Mouse (Mus musculus): ENCODE measurements around the gene Gsk3a. TPM values are rescaled to one million over a fixed set of nuclear protein-coding genes. Genes with fewer than 3 reads are reported as not detected.
A peak's percentile ranks its signal among the peaks of the same experiment; 100 is the strongest.

Gsk3a gene
- total RNA-seq (2021) = 10 to 100 TPM; 74.1 to 77.4 TPM
- long read RNA-seq, experiment 1, transcript Gsk3a-201 (11 exons, 2,260 nt) = major isoform, 76 of 95 reads
- long read RNA-seq, experiment 1, partial matches to known transcripts = 7 of 95 reads
- long read RNA-seq, experiment 1, other reads (novel, unspliced or antisense) = 12 of 95 reads
- long read RNA-seq, experiment 2, transcript Gsk3a-201 (11 exons, 2,260 nt) = major isoform, 95 of 118 reads
- long read RNA-seq, experiment 2, partial matches to known transcripts = 6 of 118 reads
- long read RNA-seq, experiment 2, other reads (novel, unspliced or antisense) = 17 of 118 reads

- no peak for TF ChIP-seq CTCF (IDR thresholded peaks at IDR 0.05)
- intact Hi-C loops (cut with DNase I) = loop anchor here (2.0 to 5.0 kb wide), 2 partner anchors 17 to 150 kb away; partner anchors contain the start of genes Dedd2 and Zfp526
- Histone ChIP-seq H3K27ac (peak within 1 kb of the TSS; percentile 93), H3K4me3 (peak within 1 kb of the TSS; percentile 91)
- peak; percentile 99 for DNase-seq
Observed at GRCm38 (mm10) chr7:25237249-25238014, at the start of gene Gsk3a. TSS of gene Gsk3a (minus strand) at chr7:25237851.

GRCm38 (mm10) chr7:25286989-25287388 is 49.3 kb upstream of the Gsk3a start:
- TF ChIP-seq CTCF (IDR thresholded peaks at IDR 0.05) = peak; percentile 11; the same call in 1 of the 2 replicates
- Histone ChIP-seq H3K4me3 (no peak overlapping the region), H3K27ac (no peak overlapping the region)
- peak; percentile 18 for DNase-seq
- intact Hi-C loops (cut with DNase I) = no loop called here

DNA sequence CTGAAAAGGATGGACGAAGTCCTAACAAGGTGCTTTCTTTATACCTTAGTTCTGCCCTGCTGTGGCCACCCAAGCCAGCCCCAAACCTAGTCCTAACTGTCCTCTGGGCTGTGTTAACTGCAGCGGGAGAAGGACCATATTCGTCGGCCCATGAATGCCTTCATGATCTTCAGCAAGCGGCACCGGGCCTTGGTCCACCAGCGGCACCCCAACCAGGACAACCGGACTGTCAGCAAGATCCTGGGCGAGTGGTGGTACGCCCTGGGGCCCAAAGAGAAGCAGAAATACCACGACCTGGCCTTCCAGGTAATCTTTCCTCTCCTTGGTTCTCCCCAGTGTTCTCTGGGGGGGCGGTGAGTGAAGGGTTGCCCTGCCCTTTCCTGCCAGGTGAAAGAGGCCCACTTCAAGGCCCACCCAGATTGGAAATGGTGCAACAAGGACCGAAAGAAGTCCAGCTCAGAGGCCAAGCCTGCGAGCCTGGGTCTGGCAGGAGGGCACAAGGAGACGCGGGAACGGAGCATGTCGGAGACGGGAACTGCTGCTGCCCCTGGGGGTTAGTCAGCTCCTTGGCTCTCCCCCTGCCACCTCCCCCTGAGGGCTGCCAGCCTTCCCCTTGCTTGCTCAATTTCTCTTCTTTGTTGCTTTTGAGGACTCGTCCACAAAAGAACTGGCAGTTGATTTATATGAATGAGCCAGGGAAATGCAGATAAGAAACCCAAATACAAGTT is 48.0 kb upstream of the Gsk3a start:
- DNase-seq = peak; percentile 18
- no peak overlapping the region for H3K27ac ChIP-seq
- H3K4me3 ChIP-seq = no peak overlapping the region
- intact Hi-C loops (cut with DNase I) = loop anchor here (2.0 kb wide), 1 partner anchor 27 kb away; no protein-coding TSS in a partner anchor
- TF ChIP-seq CTCF (IDR thresholded peaks at IDR 0.05) = no peak

DNA sequence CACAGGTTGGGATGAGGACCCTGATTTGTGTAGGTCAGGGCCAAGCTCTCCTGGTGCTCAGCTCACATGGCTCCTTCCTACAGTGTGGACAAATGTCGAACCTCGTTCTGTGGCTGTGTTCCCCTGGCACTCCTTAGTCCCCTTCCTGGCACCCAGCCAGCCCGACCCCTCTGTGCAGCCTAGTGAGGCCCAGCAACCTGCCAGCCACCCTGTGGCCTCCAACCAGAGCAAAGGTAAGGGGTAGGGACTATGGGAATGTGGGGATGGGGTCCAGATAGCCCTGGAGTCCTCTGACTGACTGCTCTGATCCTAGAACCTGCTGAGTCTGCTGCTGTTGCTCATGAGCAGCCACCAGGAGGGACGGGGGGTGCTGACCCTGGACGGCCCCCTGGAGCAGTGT is 47.1 kb upstream of the Gsk3a start:
- peak; percentile 26 for DNase-seq
- peak overlapping the region; percentile 97 for H3K27ac ChIP-seq
- no peak for TF ChIP-seq CTCF (IDR thresholded peaks at IDR 0.05)
- intact Hi-C loops (cut with DNase I) = loop anchor here (2.0 to 5.0 kb wide), 3 partner anchors 28 to 103 kb away; no protein-coding TSS in a partner anchor
- no peak overlapping the region for H3K4me3 ChIP-seq

DNA sequence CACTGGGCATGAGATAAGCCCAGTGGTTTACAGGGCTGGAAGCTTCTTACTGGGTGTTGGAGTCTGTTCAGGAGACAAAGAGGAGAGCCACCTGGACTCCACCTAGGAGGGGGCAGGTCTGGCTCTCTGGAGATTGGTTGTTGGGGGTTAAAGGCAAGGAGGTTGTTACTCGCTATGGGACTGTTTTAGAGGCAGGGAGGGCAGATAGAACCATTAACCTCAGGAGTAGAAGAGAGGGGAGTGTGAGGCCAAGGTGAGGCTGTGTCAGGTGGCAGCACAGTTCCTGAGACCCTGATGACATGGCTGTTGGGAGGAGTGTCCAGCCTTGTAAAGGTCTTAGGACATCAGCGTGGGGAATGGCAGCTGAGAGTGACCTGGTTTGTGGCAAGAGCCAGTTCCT is 46.5 kb upstream of the Gsk3a start:
- intact Hi-C loops (cut with DNase I) = loop anchor here (2.0 to 5.0 kb wide), 3 partner anchors 29 to 103 kb away; no protein-coding TSS in a partner anchor
- peak overlapping the region; percentile 97 for H3K27ac ChIP-seq
- peak overlapping the region; percentile 93 for H3K4me3 ChIP-seq
- TF ChIP-seq CTCF (IDR thresholded peaks at IDR 0.05) = no peak
- peak; percentile 18 for DNase-seq

DNA sequence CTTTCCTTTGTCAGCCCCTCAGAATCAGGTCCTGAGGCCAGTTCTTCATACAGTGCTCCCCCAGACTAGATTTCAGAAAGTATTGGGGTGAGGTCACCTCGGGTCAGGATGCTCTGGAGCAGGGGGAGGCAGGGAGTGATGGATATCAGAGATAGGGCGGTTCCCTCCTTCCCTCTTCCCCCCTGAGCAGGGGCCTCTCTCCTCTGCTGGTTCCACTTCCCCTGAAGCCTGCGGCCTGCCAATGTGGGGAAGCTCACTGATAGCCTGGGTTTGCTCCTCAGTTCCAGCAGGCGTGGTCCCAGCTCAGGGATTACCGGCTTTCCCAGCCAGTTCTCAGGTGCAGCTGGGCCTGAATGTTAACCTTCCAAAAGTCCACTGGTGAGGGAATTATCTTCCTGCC is 46.0 kb upstream of the Gsk3a start:
- peak overlapping the region; percentile 93 for H3K4me3 ChIP-seq
- peak; percentile 40 for DNase-seq
- no peak for TF ChIP-seq CTCF (IDR thresholded peaks at IDR 0.05)
- H3K27ac ChIP-seq = peak overlapping the region; percentile 97
- intact Hi-C loops (cut with DNase I) = loop anchor here (2.0 to 5.0 kb wide), 3 partner anchors 29 to 104 kb away; no protein-coding TSS in a partner anchor

DNA sequence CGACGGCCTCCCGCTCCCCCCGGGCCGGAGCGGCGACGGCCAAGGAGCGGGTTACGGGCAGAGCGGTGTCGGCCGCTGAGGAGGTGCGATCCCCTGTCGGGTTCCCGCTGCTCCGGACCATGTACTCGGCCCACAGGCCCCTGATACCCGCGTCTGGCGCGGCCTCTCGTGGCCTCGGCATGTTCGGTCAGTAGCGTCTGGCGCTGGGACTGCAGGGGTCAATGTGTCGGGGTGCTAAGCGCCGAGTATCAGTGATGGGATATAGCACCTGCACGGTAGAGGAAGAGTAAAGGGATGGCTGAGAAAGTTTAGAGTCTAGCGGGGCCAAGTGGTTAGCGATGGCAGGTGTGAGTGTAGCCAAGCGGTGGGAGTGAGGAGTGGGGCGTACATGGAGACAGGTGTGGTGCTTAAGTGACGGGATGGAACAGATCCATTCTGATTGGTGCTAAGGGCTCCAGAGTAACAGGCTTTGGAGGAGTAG is 45.1 kb upstream of the Gsk3a start:
- Histone ChIP-seq H3K4me3 (peak overlapping the region; percentile 93), H3K27ac (peak overlapping the region; percentile 97)
- DNase-seq = no peak
- intact Hi-C loops (cut with DNase I) = loop anchor here (5.0 kb wide), 2 partner anchors 50 to 105 kb away; no protein-coding TSS in a partner anchor
- no peak for TF ChIP-seq CTCF (IDR thresholded peaks at IDR 0.05)

- peak overlapping the region; percentile 93 for H3K4me3 ChIP-seq
- no peak for TF ChIP-seq CTCF (IDR thresholded peaks at IDR 0.05)
- H3K27ac ChIP-seq = peak overlapping the region; percentile 97
- DNase-seq = peak; percentile 99
- intact Hi-C loops (cut with DNase I) = loop anchor here (5.0 kb wide), 2 partner anchors 50 to 105 kb away; no protein-coding TSS in a partner anchor
Observed at GRCm38 (mm10) chr7:25281734-25282601, 44.3 kb upstream of the Gsk3a start.

- DNase-seq = no peak
- H3K27ac ChIP-seq = peak overlapping the region; percentile 97
- no peak for TF ChIP-seq CTCF (IDR thresholded peaks at IDR 0.05)
- intact Hi-C loops (cut with DNase I) = loop anchor here (5.0 kb wide), 2 partner anchors 51 to 106 kb away; no protein-coding TSS in a partner anchor
- H3K4me3 ChIP-seq = peak overlapping the region; percentile 93
Observed at GRCm38 (mm10) chr7:25281166-25281733, 43.6 kb upstream of the Gsk3a start.

DNA sequence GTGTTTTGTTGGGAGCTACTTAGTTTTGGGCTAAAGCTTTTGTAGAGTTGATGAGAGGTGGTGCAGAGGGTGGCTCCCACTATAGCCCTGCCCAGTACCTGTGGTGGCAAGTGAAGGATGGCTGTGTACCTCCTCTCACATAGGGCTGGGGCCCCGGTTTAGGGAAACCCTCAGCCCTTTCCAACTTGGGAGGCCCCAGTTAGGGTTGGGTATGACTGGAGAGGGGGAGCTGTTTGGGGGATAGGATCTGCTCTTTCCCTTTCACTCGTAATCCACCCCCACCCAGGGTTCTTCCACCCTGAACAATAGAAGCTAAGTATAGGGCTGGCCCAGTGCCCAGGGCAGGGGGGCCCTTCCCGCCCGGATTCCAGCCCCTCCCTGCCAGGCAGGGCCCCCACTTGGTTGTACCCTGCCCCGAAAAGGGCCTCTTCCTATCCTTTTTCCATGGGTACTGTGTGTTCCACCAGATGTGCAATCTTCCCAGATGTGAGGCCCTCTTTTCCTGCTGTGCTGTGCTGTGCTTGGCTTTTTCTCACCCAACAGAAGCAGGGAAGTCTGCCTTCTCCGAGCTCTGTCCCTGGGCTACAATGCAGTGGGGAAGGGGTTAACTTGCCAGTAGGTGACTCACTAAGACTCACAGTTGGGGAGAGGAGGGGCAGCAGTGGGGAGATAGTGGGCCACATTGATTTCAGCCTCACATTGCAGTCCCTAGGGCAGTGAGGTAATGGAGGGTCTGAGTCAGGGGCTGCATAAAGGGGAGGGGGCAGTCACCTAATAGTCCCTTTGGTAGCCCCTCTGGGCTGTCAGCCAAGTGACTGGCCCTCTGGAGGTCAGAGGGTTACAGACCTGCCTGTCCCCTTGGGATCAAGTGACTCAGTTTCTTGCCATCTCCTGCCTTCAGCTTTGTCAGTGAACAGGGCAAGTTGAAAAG is 42.5 kb upstream of the Gsk3a start:
- no peak for TF ChIP-seq CTCF (IDR thresholded peaks at IDR 0.05)
- peak; percentile 69 for DNase-seq
- Histone ChIP-seq H3K27ac (peak overlapping the region; percentile 97), H3K4me3 (peak overlapping the region; percentile 88)
- intact Hi-C loops (cut with DNase I) = loop anchor here (2.0 to 5.0 kb wide), 3 partner anchors 39 to 107 kb away; no protein-coding TSS in a partner anchor
